Mouse (Mus musculus) C2C12 (cell line): ENCODE results near the gene Ccl9.

Experiments
- CEBPB ChIP-seq: IDR thresholded peaks from one replicate; pipeline ENCODE4 v1.6.1; 2011; ENCODE audit warnings: low read depth, mild to moderate bottlenecking, control low read depth, moderate library complexity
- CTCF ChIP-seq: IDR thresholded peaks from one replicate; pipeline ENCODE4 v1.5.1; 2011; ENCODE audit not compliant: control insufficient read depth, insufficient read depth, insufficient read length
- FOSL1 ChIP-seq: IDR thresholded peaks from one replicate; pipeline ENCODE4 v1.8.0; 2011; ENCODE audit warnings: mild to moderate bottlenecking, low read length; ENCODE audit not compliant: poor library complexity, insufficient read depth, severe bottlenecking
- MAX ChIP-seq: IDR thresholded peaks from one replicate; pipeline ENCODE4 v1.6.1; 2011; ENCODE audit warnings: mild to moderate bottlenecking, control low read depth
- MYOD1 ChIP-seq: IDR thresholded peaks from one replicate; pipeline ENCODE4 v1.6.1; 2011; ENCODE audit warnings: low read depth; ENCODE audit not compliant: control insufficient read depth, insufficient read length
- USF1 ChIP-seq: IDR thresholded peaks from one replicate; pipeline ENCODE4 v1.6.1; 2011; ENCODE audit warnings: low read depth, mild to moderate bottlenecking, control low read depth, moderate library complexity

DNA sequence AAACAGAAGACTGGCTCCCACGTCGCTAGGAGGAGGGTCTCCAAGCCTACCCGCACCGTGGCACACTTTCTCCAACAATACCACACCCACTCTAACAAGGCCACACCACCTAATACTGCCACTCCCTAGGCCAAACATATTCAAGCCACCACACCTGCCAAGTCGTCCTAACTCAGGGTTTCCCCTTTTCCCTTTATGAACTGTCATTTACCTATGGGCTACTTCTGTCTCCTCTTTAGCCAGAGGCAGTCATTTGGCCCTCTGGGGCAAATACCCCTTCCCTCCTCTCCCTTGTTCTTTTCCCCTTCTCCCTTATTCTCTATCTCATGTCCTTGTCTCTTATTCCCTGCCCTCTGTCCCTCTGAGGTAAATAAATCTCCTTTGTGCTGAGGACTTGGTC is 26.8 kb downstream of the Ccl9 start:
- TF ChIP-seq CTCF (no peak), USF1 (no peak), MAX (no peak), FOSL1 (no peak), MYOD1 (no peak), CEBPB (no peak)
